Mouse (Mus musculus) stomach, postnatal 0 days (tissue): Measurements from ENCODE around the gene Gm12830. TPM values are rescaled to one million over a fixed set of nuclear protein-coding genes. Genes with fewer than 3 reads are reported as not detected.

Experiments
- ATAC-seq: fragments of 200-750 bp; cut with Nextera tagmentation; 2 replicates; pipeline ENCODE4 v1.8.0; 2017; ENCODE audit not compliant: low FRiP score, low TSS enrichment
- DNase-seq: peaks from one replicate; pipeline ENCODE4 v3.0.0-alpha.2; 2016; ENCODE audit warnings: low spot score
- H3K27ac ChIP-seq: fragments of 300-500 bp; sonication (generic); replicated peaks from 2 replicates; pipeline ENCODE4 v1.5.1; 2014; ENCODE audit warnings: mild to moderate bottlenecking, control low read depth
- H3K27me3 ChIP-seq: fragments of 300-500 bp; sonication (generic); 2 replicates; pipeline ENCODE4 v1.6.1; 2014; ENCODE audit warnings: low read length; ENCODE audit not compliant: control insufficient read depth, insufficient read depth
- H3K36me3 ChIP-seq: fragments of 300-500 bp; sonication (generic); 2 replicates; pipeline ENCODE4 v1.6.1; 2014; ENCODE audit warnings: low read length, mixed read lengths; ENCODE audit not compliant: control insufficient read depth, insufficient read depth
- H3K4me1 ChIP-seq: fragments of 300-500 bp; sonication (generic); replicated peaks from 2 replicates; pipeline ENCODE4 v1.6.1; 2014; ENCODE audit warnings: antibody characterized with exemption; ENCODE audit not compliant: control insufficient read depth, insufficient read depth
- H3K4me2 ChIP-seq: fragments of 300-500 bp; sonication (generic); replicated peaks from 2 replicates; pipeline ENCODE4 v1.6.1; 2014; ENCODE audit warnings: low read depth, mild to moderate bottlenecking, control low read depth, moderate library complexity
- H3K4me3 ChIP-seq: fragments of 300-500 bp; sonication (generic); 2 replicates; pipeline ENCODE4 v1.5.1; 2014; ENCODE audit warnings: low read depth, low read length, control low read depth
- H3K9ac ChIP-seq: fragments of 300-500 bp; sonication (generic); 2 replicates; pipeline ENCODE4 v1.6.1; 2014; ENCODE audit warnings: mild to moderate bottlenecking, low read length, control low read depth, mixed read lengths
- H3K9me3 ChIP-seq: fragments of 300-500 bp; sonication (generic); 2 replicates; pipeline ENCODE4 v1.6.1; 2016; ENCODE audit warnings: low read length; ENCODE audit not compliant: control insufficient read depth
- CTCF ChIP-seq: IDR thresholded peaks from 2 replicates; pipeline ENCODE4 v1.5.1; 2016; ENCODE audit warnings: antibody characterized with exemption, low read depth, mild to moderate bottlenecking, moderate library complexity
- EP300 ChIP-seq: optimal IDR thresholded peaks from 2 replicates; pipeline ENCODE3; 2016; ENCODE audit warnings: antibody characterized with exemption
- WGBS: fragments of 180-500 bp; shearing (Covaris S2); extraction: QIAGEN DNeasy Blood & Tissue Kit; methylation state at CpG from one replicate; pipeline ENCODE4 v1.1.7; 2014; 5-methylcytosine and 5-hydroxymethylcytosine counted together
- polyA plus RNA-seq: library from polyadenylated mRNA; unstranded; fragments of >200 nt; fragmentation: Nextera tagmentation; extraction: Ambion mirVana; gene quantifications from 2 replicates; pipeline ENCODE4 v1.2.1, GENCODE M21; 2015

The Gm12830 gene
- polyA plus RNA-seq, 1 experiment from 2014 or later, result not detected

- Histone ChIP-seq H3K4me3 (no peak overlapping the region), H3K9ac (no peak overlapping the region)
These were observed 81.9 kb downstream of the Gm12830 start for GRCm38 (mm10) chr4:114903422-114903782.

GRCm38 (mm10) chr4:114905501-114905900, 84.0 kb downstream of the Gm12830 start:
- DNase-seq, result no peak
- whole genome bisulfite sequencing, result 56% methylated on average over 3 of the region's 3 CpGs
- Histone ChIP-seq H3K4me1 (0 out of 2 replicates have a peak, but pooled peaks cover 3% of the 10 kb centered on the region), H3K4me2 (no peak overlapping the region), H3K36me3 (no peaks in the 10 kb centered on the region), H3K27ac (no peak overlapping the region), H3K27me3 (peaks cover 49% of the 10 kb centered on the region; the same call in 1 of the 2 replicates), H3K9ac (no peak overlapping the region), H3K9me3 (no peaks in the 10 kb centered on the region), H3K4me3 (no peak overlapping the region)
- no peak for ATAC-seq
- TF ChIP-seq CTCF, result no peak
- TF ChIP-seq EP300, result no peak

More at GRCm38 (mm10) chr4:114903422-114903782, 81.9 kb downstream of the Gm12830 start:
- H3K4me1 ChIP-seq, result no peaks in the 10 kb centered on the region
- no peak for DNase-seq
- H3K36me3 ChIP-seq, result no peaks in the 10 kb centered on the region
- H3K4me2 ChIP-seq, result no peak overlapping the region
- TF ChIP-seq CTCF (no peak), EP300 (no peak)
- peaks cover 42% of the 10 kb centered on the region; the same call in 1 of the 2 replicates for H3K27me3 ChIP-seq
- no peaks in the 10 kb centered on the region for H3K9me3 ChIP-seq
- H3K27ac ChIP-seq, result no peak overlapping the region
- 10% methylated on average over 11 of the region's 11 CpGs for WGBS
- no peak for ATAC-seq

Other genes with a start within 250 kb of the Gm12830 start
- 0.06 TPM in 1 of 2 replicates, not detected in the other for gene Foxd2, start 87.2 kb downstream of the Gm12830 start, polyA plus RNA-seq
- gene Foxe3, start 104.3 kb downstream of the Gm12830 start, polyA plus RNA-seq, result not detected in 2 replicates
- 175 and 176 TPM in 2 replicates for gene Cmpk1, start 165.5 kb downstream of the Gm12830 start, polyA plus RNA-seq
- gene Stil, start 178.4 kb downstream of the Gm12830 start, polyA plus RNA-seq, result 1.7 and 1.8 TPM in 2 replicates
- gene Tal1, start 234.7 kb downstream of the Gm12830 start, polyA plus RNA-seq, result 0.16 and 0.19 TPM in 2 replicates